Mouse (Mus musculus) cerebellum, postnatal 36 days (tissue): ENCODE data around the gene Slc9a5.

Experiments used
- DNase-seq, 2 experiments: peaks; one replicate each; pipeline ENCODE4 v3.0.0; 2021 to 2022; ENCODE audit warnings: mixed read lengths in 2 of 2

Slc9a5 gene

DNA sequence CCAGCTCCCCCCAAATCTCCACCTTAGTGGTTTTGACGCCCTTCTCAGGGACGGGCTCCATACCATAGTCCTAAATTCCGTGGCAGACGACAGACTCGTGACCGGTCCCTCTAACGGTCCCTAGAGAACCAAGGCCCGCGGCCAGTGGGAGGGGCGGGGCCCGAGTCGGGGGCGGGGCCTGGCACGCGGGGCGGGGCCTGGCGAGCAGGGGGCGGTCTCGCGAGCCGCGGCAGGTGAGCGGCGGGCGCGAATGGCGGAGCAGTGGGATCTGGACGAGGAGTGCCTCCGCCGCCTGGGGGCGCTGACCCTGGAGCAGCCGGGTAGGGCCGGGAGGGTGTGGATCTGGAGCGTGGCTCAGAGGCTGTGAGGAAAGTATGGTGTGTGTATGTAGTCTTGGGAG lies 64.7 kb downstream of the Slc9a5 start, which contains the start of the genes Kctd19 and Lrrc36:
Gene Kctd19 (minus strand): TSS at position 112 of the 400 bp plus-strand sequence.
Gene Lrrc36 (plus strand): TSS at position 181 of the 400 bp plus-strand sequence.
- DNase-seq = peak; percentile 58 to 72

DNA sequence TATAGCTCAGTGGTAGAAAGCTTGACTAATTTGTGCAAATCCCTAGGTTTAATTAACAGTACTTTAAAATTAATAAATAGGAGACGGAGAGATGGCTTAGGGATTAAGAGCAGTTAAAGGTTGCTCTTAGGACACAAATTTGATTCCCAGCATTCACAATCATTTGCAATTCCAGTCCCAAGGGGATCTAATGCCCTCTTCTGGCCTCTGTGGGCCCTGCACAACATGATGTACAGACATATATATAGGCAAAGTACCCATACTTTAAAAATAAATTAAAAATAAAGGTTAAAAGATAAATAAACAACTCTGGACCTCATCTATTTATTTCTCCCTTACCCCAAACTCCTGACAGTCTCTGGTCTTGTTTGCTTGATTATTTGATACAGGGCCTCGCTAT lies 70.3 kb downstream of the Slc9a5 start:
- no peak for DNase-seq
